Mouse (Mus musculus) hindbrain, embryonic 13.5 days (tissue): ENCODE results near the gene Nckap1l. TPM values are rescaled to one million over a fixed set of nuclear protein-coding genes. Genes with fewer than 3 reads are reported as not detected.

Experiments
- polyA plus RNA-seq: library from polyadenylated mRNA; unstranded; fragments of >200 nt; fragmentation: Nextera tagmentation; extraction: Ambion mirVana; gene quantifications from 2 replicates; pipeline ENCODE4 v1.2.1, GENCODE M21; 2015

The Nckap1l gene
- polyA plus RNA-seq, 1 experiment from 2014 or later, result 2.3 TPM

Other genes with a start within 250 kb of the Nckap1l start
- 143 and 144 TPM in 2 replicates for gene Cbx5, start 214.0 kb upstream of the Nckap1l start, polyA plus RNA-seq
- 901 and 926 TPM in 2 replicates for gene Hnrnpa1, start 213.4 kb upstream of the Nckap1l start, polyA plus RNA-seq
- gene Nfe2, start 195.4 kb upstream of the Nckap1l start, polyA plus RNA-seq, result 1.1 and 1.4 TPM in 2 replicates
- gene Copz1, start 181.1 kb upstream of the Nckap1l start, polyA plus RNA-seq, result 219 and 222 TPM in 2 replicates
- 0.23 and 0.34 TPM in 2 replicates for gene Gpr84, start 143.2 kb upstream of the Nckap1l start, polyA plus RNA-seq
- gene Zfp385a, start 113.7 kb upstream of the Nckap1l start, polyA plus RNA-seq, result 18.6 and 19.9 TPM in 2 replicates
- 8.6 and 8.9 TPM in 2 replicates for gene Itga5, start 87.0 kb upstream of the Nckap1l start, polyA plus RNA-seq
- not detected in 2 replicates for gene Gtsf1, start 23.3 kb upstream of the Nckap1l start, polyA plus RNA-seq
- not detected in 2 replicates for gene Gtsf2, start 5.3 kb upstream of the Nckap1l start, polyA plus RNA-seq
- gene Pde1b, start 49.2 kb downstream of the Nckap1l start, polyA plus RNA-seq, result 81.6 and 84.0 TPM in 2 replicates
- 99.2 and 101 TPM in 2 replicates for gene Ppp1r1a, start 84.2 kb downstream of the Nckap1l start, polyA plus RNA-seq
- not detected in 2 replicates for gene Glycam1, start 111.3 kb downstream of the Nckap1l start, polyA plus RNA-seq